Mouse (Mus musculus) CH12.LX (cell line): Measurements from ENCODE around the gene Vtn. TPM values are rescaled to one million over a fixed set of nuclear protein-coding genes. Genes with fewer than 3 reads are reported as not detected.

Experiments
- DNase-seq: peaks from one replicate; pipeline ENCODE4 v3.0.0-alpha.2; 2013; ENCODE audit errors: extremely low read depth
- H3K27ac ChIP-seq: 2 replicates; pipeline ENCODE4 v1.5.1; 2012; ENCODE audit warnings: low read depth, mild to moderate bottlenecking, control low read depth, moderate library complexity; ENCODE audit not compliant: insufficient read depth
- H3K27me3 ChIP-seq: replicated peaks from 2 replicates; pipeline ENCODE3; 2012; ENCODE audit warnings: inconsistent platforms
- H3K36me3 ChIP-seq, 2 experiments: replicated peaks in 1 of 2; 2 replicates each; pipeline versions ENCODE3 to v1.6.1; 2012; ENCODE audit warnings: inconsistent platforms in 1 of 2, low read length in 1 of 2, mild to moderate bottlenecking in 1 of 2, mixed read lengths in 1 of 2, moderate library complexity in 1 of 2; ENCODE audit not compliant: control insufficient read depth in 1 of 2, insufficient read depth in 1 of 2
- H3K4me1 ChIP-seq, 2 experiments: 2 replicates each; pipeline ENCODE4 v1.6.1; 2012; ENCODE audit warnings: inconsistent platforms in 1 of 2, moderate library complexity in 1 of 2; ENCODE audit not compliant: insufficient read depth in 2 of 2, control insufficient read depth in 1 of 2
- H3K4me2 ChIP-seq: 2 replicates; pipeline ENCODE4 v1.6.1; 2012; ENCODE audit warnings: low read depth, mild to moderate bottlenecking, control low read depth; ENCODE audit not compliant: poor library complexity, insufficient read depth, severe bottlenecking
- H3K4me3 ChIP-seq, 3 experiments: fragments of 150-350 bp in 1 of 3; sonication (generic) in 1 of 3; replicated peaks in 1 of 3; 2 replicates each; pipeline versions ENCODE3 to v1.5.1; 2011 to 2012; ENCODE audit warnings: low read depth in 2 of 3, low read length in 2 of 3, mild to moderate bottlenecking in 2 of 3, moderate library complexity in 2 of 3, control low read depth in 1 of 3, improper control_type of control experiment in 1 of 3, inconsistent platforms in 1 of 3, mixed read lengths in 1 of 3; ENCODE audit not compliant: poor library complexity in 1 of 3
- H3K79me2 ChIP-seq: replicated peaks from 2 replicates; pipeline ENCODE4 v1.6.1; 2012; ENCODE audit warnings: mild to moderate bottlenecking, moderate library complexity; ENCODE audit not compliant: control insufficient read depth, poor library complexity, insufficient read depth, severe bottlenecking; ENCODE audit errors: extremely low read depth
- H3K9ac ChIP-seq: 2 replicates; pipeline ENCODE4 v1.6.1; 2012; ENCODE audit warnings: low read depth, mild to moderate bottlenecking, control low read depth, moderate library complexity; ENCODE audit not compliant: insufficient read depth
- H3K9me3 ChIP-seq: replicated peaks from 2 replicates; pipeline ENCODE3; 2012; ENCODE audit warnings: low read length, inconsistent platforms, mixed read lengths
- BHLHE40 ChIP-seq: IDR thresholded peaks from 2 replicates; pipeline ENCODE4 v1.6.1; 2011; ENCODE audit warnings: mild to moderate bottlenecking, low read depth, low read length, improper control_type of control experiment
- CHD1 ChIP-seq: IDR thresholded peaks from 2 replicates; pipeline ENCODE4 v1.6.1; 2012; ENCODE audit warnings: low read depth, low read length, improper control_type of control experiment, inconsistent platforms
- CHD2 ChIP-seq: IDR thresholded peaks from 2 replicates; pipeline ENCODE4 v1.6.1; 2011; ENCODE audit warnings: low read length, improper control_type of control experiment
- E2F4 ChIP-seq: IDR thresholded peaks from 2 replicates; pipeline ENCODE4 v1.6.1; 2011; ENCODE audit warnings: low read depth, low read length, improper control_type of control experiment; ENCODE audit not compliant: insufficient replicate concordance
- EP300 ChIP-seq: IDR thresholded peaks from 2 replicates; pipeline ENCODE4 v1.6.1; 2011; ENCODE audit warnings: low read length, improper control_type of control experiment
- ETS1 ChIP-seq: conservative IDR thresholded peaks from 2 replicates; pipeline ENCODE4 v1.6.1; 2012; ENCODE audit warnings: low read depth, mild to moderate bottlenecking, inconsistent platforms, low read length, improper control_type of control experiment, moderate library complexity
- IRF4 ChIP-seq: IDR thresholded peaks from 2 replicates; pipeline ENCODE4 v1.6.1; 2014; ENCODE audit warnings: low read depth, mild to moderate bottlenecking, inconsistent platforms, low read length, improper control_type of control experiment
- JUN ChIP-seq: IDR thresholded peaks from 2 replicates; pipeline ENCODE4 v1.6.1; 2011; ENCODE audit warnings: low read depth, mild to moderate bottlenecking, low read length, improper control_type of control experiment, moderate library complexity; ENCODE audit not compliant: insufficient read depth
- JUND ChIP-seq: conservative IDR thresholded peaks from 2 replicates; pipeline ENCODE4 v1.6.1; 2011; ENCODE audit warnings: low read depth, low read length, improper control_type of control experiment
- KAT2A ChIP-seq: IDR thresholded peaks from 2 replicates; pipeline ENCODE4 v1.6.1; 2012; ENCODE audit warnings: low read length, improper control_type of control experiment, inconsistent platforms; ENCODE audit not compliant: insufficient replicate concordance
- MAFK ChIP-seq: IDR thresholded peaks from 2 replicates; pipeline ENCODE4 v1.6.1; 2011; ENCODE audit warnings: low read length, improper control_type of control experiment; ENCODE audit not compliant: insufficient replicate concordance
- MXI1 ChIP-seq: IDR thresholded peaks from 2 replicates; pipeline ENCODE4 v1.6.1; 2011; ENCODE audit warnings: mild to moderate bottlenecking, low read depth, low read length, improper control_type of control experiment
- MYC ChIP-seq: IDR thresholded peaks from 2 replicates; pipeline ENCODE4 v1.6.1; 2011; ENCODE audit warnings: low read depth, mild to moderate bottlenecking, improper control_type of control experiment, low read length
- POLR2A ChIP-seq: IDR thresholded peaks from 2 replicates; pipeline ENCODE4 v1.6.1; 2011; ENCODE audit warnings: low read depth, mild to moderate bottlenecking, improper control_type of control experiment, low read length
- POLR2AphosphoS2 ChIP-seq: IDR thresholded peaks from 2 replicates; pipeline ENCODE4 v1.6.1; 2011; ENCODE audit warnings: low read depth, low read length, improper control_type of control experiment
- RAD21 ChIP-seq: IDR thresholded peaks from 2 replicates; pipeline ENCODE4 v1.6.1; 2011; ENCODE audit warnings: low read depth, mild to moderate bottlenecking, low read length, improper control_type of control experiment, moderate library complexity
- SMC3 ChIP-seq: IDR thresholded peaks from 2 replicates; pipeline ENCODE4 v1.6.1; 2011; ENCODE audit warnings: low read depth, low read length, improper control_type of control experiment
- USF1 ChIP-seq: IDR thresholded peaks from 2 replicates; pipeline ENCODE4 v1.6.1; 2014; ENCODE audit warnings: low read depth, mild to moderate bottlenecking, inconsistent platforms, low read length, improper control_type of control experiment
- ZC3H11A ChIP-seq: IDR thresholded peaks from 2 replicates; pipeline ENCODE4 v1.6.1; 2012; ENCODE audit warnings: low read depth, mild to moderate bottlenecking, inconsistent platforms, low read length, improper control_type of control experiment
- ZKSCAN1 ChIP-seq: IDR thresholded peaks from 2 replicates; pipeline ENCODE4 v1.6.1; 2012; ENCODE audit warnings: low read depth, inconsistent platforms, low read length, improper control_type of control experiment, borderline replicate concordance
- ZNF384 ChIP-seq: IDR thresholded peaks from 2 replicates; pipeline ENCODE4 v1.6.1; 2012; ENCODE audit warnings: low read depth, low read length, improper control_type of control experiment, inconsistent platforms
- dilution Hi-C: fragments of 300-500 bp; cut with MboI; formaldehyde crosslinking; loops from 2 replicates; pipeline ENCODE4 v1.14.3; 2020; ENCODE audit warnings: low sequenced_read_pairs; ENCODE audit not compliant: extremely low pct_unique_long_range_greater_than_20kb, extremely low pct_ligation_motif_present
- in situ Hi-C: fragments of 300-500 bp; cut with MboI; formaldehyde crosslinking; loops from 3 replicates; pipeline ENCODE4 v1.14.3; 2019; ENCODE audit warnings: low sequenced_read_pairs, low pct_ligation_motif_present, low pct_unique_long_range_greater_than_20kb, mixed read lengths
- polyA plus RNA-seq: library from polyadenylated mRNA; unstranded; fragments of >175 nt; gene quantifications from 2 replicates; pipeline ENCODE4 v1.2.1, GENCODE M21; 2012; ENCODE audit warnings: low read depth; ENCODE audit not compliant: insufficient read length
- total RNA-seq, 2 experiments: library from RNA; depleted of rRNA; stranded (reverse); fragments of 300-350 nt in 1 of 2; fragments of >200 nt in 1 of 2; gene quantifications; 2 replicates each; pipeline ENCODE4 v1.2.3; 2012 to 2014

Vtn gene
- total and polyA plus RNA-seq, 3 experiments = not detected

- dilution Hi-C loops = no loop called here
- H3K4me2 ChIP-seq = no peak overlapping the region
- H3K27ac ChIP-seq = no peak overlapping the region
- DNase-seq = no peak
- no peak overlapping the region for H3K9ac ChIP-seq
- TF ChIP-seq POLR2AphosphoS2 (no peak), MAFK (no peak), ZC3H11A (no peak), CHD1 (no peak), KAT2A (no peak), E2F4 (no peak), IRF4 (no peak), CHD2 (no peak), MXI1 (no peak), ZKSCAN1 (no peak), JUN (no peak), BHLHE40 (no peak), ZNF384 (no peak), SMC3 (no peak), RAD21 (no peak), EP300 (no peak), JUND (no peak), USF1 (no peak)
- TF ChIP-seq, all 38 proteins: peak for 0
- peaks cover 79 to 94% of the 10 kb centered on the region in 2 experiments for H3K36me3 ChIP-seq
- H3K27me3 ChIP-seq = no peaks in the 10 kb centered on the region
- H3K4me1 ChIP-seq = peaks cover 0 to 12% of the 10 kb centered on the region in 2 experiments; a peak in 1 of 4 replicates
- H3K79me2 ChIP-seq = 0 out of 2 replicates have a peak, but pooled peaks cover under 1% of the 10 kb centered on the region
- H3K9me3 ChIP-seq = no peaks in the 10 kb centered on the region
- in situ Hi-C loops = no loop called here
- H3K4me3 ChIP-seq = no peak overlapping the region
Observed at GRCm38 (mm10) chr11:78518931-78519330, 20.0 kb downstream of the Vtn start.

- no peak for TF ChIP-seq SMC3
- TF ChIP-seq E2F4 = no peak
- TF ChIP-seq POLR2A = no peak
- TF ChIP-seq RAD21 = no peak
- no peak for TF ChIP-seq ETS1
- TF ChIP-seq MYC = no peak
- Histone ChIP-seq H3K27me3 (no peaks in the 10 kb centered on the region), H3K79me2 (no peaks in the 10 kb centered on the region), H3K36me3 (peaks cover 88 to 96% of the 10 kb centered on the region in 2 experiments), H3K9me3 (no peaks in the 10 kb centered on the region), H3K27ac (no peak overlapping the region), H3K9ac (no peak overlapping the region), H3K4me1 (no peaks in the 10 kb centered on the region), H3K4me3 (no peak overlapping the region), H3K4me2 (no peak overlapping the region)
- in situ Hi-C loops (no loop called here), dilution Hi-C loops (no loop called here)
- DNase-seq = no peak
Observed at GRCm38 (mm10) chr11:78521880-78522279, 23.0 kb downstream of the Vtn start.
